Mouse (Mus musculus): ENCODE results near the gene Cxcl9.
"Not testable (repeated sequence)": the region's sequence is repeated elsewhere in the genome, so short reads cannot be mapped to it uniquely, and the experiment has no call there.

The Cxcl9 gene

GRCm38 (mm10) chr5:92327929-92328328, at the start of gene Cxcl9:
Gene Cxcl9 (minus strand): TSS chr5:92328079.
- in situ Hi-C loops (cut with MboI, MseI) = no loop called here

- in situ Hi-C loops (cut with MboI, MseI) = loop anchor here in 1 of 2 experiments (5.0 kb wide), 1 partner anchor 60 kb away; no protein-coding TSS in a partner anchor
Observed at GRCm38 (mm10) chr5:92376795-92377405, 49.0 kb upstream of the Cxcl9 start.

GRCm38 (mm10) chr5:92375368-92375767, 47.5 kb upstream of the Cxcl9 start:
- in situ Hi-C loops (cut with MboI, MseI) = loop anchor here in 1 of 2 experiments (5.0 kb wide), 1 partner anchor 58 kb away; no protein-coding TSS in a partner anchor

- in situ Hi-C loops (cut with MboI, MseI) = loop anchor here in 1 of 2 experiments (5.0 kb wide), 1 partner anchor 57 kb away; no protein-coding TSS in a partner anchor
Observed at GRCm38 (mm10) chr5:92374721-92375142, 46.9 kb upstream of the Cxcl9 start.

GRCm38 (mm10) chr5:92372605-92373004, 44.7 kb upstream of the Cxcl9 start:
- in situ Hi-C loops (cut with MboI, MseI) = no loop called here

GRCm38 (mm10) chr5:92371361-92371976, 43.6 kb upstream of the Cxcl9 start:
- in situ Hi-C loops (cut with MboI, MseI) = no loop called here

- in situ Hi-C loops (cut with MboI, MseI) = no loop called here
Observed at GRCm38 (mm10) chr5:92370891-92371290, 43.0 kb upstream of the Cxcl9 start.

GRCm38 (mm10) chr5:92370392-92370791, 42.5 kb upstream of the Cxcl9 start:
- in situ Hi-C loops (cut with MboI, MseI) = no loop called here

- in situ Hi-C loops (cut with MboI, MseI) = no loop called here
Observed at GRCm38 (mm10) chr5:92369151-92369994, 41.5 kb upstream of the Cxcl9 start.

GRCm38 (mm10) chr5:92368392-92368791, 40.5 kb upstream of the Cxcl9 start:
- in situ Hi-C loops (cut with MboI, MseI) = no loop called here

GRCm38 (mm10) chr5:92366565-92366964, 38.7 kb upstream of the Cxcl9 start:
- in situ Hi-C loops (cut with MboI, MseI) = no loop called here

GRCm38 (mm10) chr5:92365146-92365705, 37.3 kb upstream of the Cxcl9 start:
- in situ Hi-C loops (cut with MboI, MseI) = no loop called here

GRCm38 (mm10) chr5:92364011-92364410, 36.1 kb upstream of the Cxcl9 start:
- in situ Hi-C loops (cut with MboI, MseI) = no loop called here

GRCm38 (mm10) chr5:92363179-92363578, 35.3 kb upstream of the Cxcl9 start:
- in situ Hi-C loops (cut with MboI, MseI) = no loop called here

GRCm38 (mm10) chr5:92358767-92359455, 31.0 kb upstream of the Cxcl9 start:
- in situ Hi-C loops (cut with MboI, MseI) = no loop called here

GRCm38 (mm10) chr5:92358033-92358432, 30.2 kb upstream of the Cxcl9 start:
- in situ Hi-C loops (cut with MboI, MseI) = no loop called here

GRCm38 (mm10) chr5:92353517-92353916, 25.6 kb upstream of the Cxcl9 start:
- in situ Hi-C loops (cut with MboI, MseI) = no loop called here

GRCm38 (mm10) chr5:92352716-92353115, 24.8 kb upstream of the Cxcl9 start:
- in situ Hi-C loops (cut with MboI, MseI) = not testable (repeated sequence)

GRCm38 (mm10) chr5:92349731-92350130, 21.9 kb upstream of the Cxcl9 start:
- in situ Hi-C loops (cut with MboI, MseI) = no loop called here

GRCm38 (mm10) chr5:92348794-92349413, 21.0 kb upstream of the Cxcl9 start, which contains the start of gene Cxcl10:
Gene Cxcl10 (minus strand): TSS chr5:92348889.
- in situ Hi-C loops (cut with MboI, MseI) = no loop called here

- in situ Hi-C loops (cut with MboI, MseI) = no loop called here
Observed at GRCm38 (mm10) chr5:92345006-92345405, 17.1 kb upstream of the Cxcl9 start.

Data from T-helper 17 cell (primary cell).